Mouse (Mus musculus): Measurements from ENCODE around the gene Arhgef10l. TPM values are rescaled to one million over a fixed set of nuclear protein-coding genes. Genes with fewer than 3 reads are reported as not detected.

The Arhgef10l gene
- polyA plus RNA-seq, 1 experiment from 2014 or later, result 6.3 TPM

DNA sequence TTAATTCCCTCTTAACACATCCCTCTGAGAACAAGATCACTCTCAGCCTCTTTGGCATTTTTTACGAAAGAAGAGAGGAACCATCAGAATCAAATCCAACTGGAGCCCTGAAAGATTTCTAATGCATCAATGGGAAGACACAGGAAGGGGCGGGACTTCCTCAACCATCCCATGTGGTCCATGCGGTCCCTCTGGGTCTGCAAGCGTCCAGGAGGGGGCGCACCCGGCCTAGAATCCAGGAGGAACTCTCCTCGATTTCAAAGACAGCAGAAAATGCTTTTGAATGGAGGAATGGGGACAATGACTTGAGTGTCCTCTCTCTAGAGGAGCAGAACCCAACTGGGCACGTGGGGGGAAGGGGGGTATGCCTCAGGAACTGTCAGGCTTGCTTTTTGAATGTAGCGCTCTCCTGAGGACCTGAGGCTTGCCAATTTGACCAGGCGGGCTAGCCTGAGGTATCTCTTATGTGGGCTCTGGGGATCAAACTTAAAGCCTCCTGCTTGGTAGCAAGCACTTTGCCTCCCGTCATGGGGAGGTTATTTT is 73.5 kb downstream of the Arhgef10l start:
- Histone ChIP-seq H3K27me3 (ENCODE audit: insufficient read depth, low read length) (no peaks in the 10 kb centered on the region), H3K4me1 (ENCODE audit: insufficient read depth) (no peaks in the 10 kb centered on the region), H3K9ac (replicated peaks) (no peak overlapping the region), H3K4me3 (ENCODE audit: low read depth, low read length) (no peak overlapping the region), H3K36me3 (replicated peaks; ENCODE audit: insufficient read depth, low read length) (no peaks in the 10 kb centered on the region; the same call in none of the 2 replicates), H3K4me2 (ENCODE audit: low read depth, low read length) (no peak overlapping the region), H3K9me3 (ENCODE audit: low read length) (no peaks in the 10 kb centered on the region), H3K27ac (ENCODE audit: low read depth) (no peak overlapping the region)
- DNase-seq (peak; percentile 86), ATAC-seq (peak; percentile 47; the same call in 1 of the 2 replicates)
- TF ChIP-seq CTCF (IDR thresholded peaks at IDR 0.05; ENCODE audit: low read depth) (peak; percentile 85), EP300 (IDR thresholded peaks at IDR 0.05; ENCODE audit: low read depth) (no peak)
- 25% methylated on average over 11 of the region's 11 CpGs for WGBS (ENCODE audit: insufficient replicate concordance)

DNA sequence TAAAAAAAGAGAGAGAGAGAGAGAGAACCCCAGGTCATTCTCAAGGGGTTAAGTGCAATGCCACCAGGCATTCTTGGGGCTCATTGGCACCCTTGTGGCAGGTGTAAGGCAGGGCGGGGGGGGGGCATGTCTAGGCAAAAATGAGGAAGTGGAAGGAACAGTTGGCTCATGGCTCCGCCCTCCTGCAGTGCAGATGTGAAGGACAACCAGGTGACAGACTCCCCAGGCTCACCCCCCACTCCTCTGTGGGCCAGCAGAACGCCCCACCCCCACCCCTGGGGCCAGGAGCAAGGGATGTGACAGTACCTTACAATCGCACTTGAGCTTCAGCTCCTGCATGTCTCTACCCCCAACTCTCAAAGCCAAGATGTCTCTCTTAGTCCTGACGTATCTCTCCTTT is 79.3 kb downstream of the Arhgef10l start:
- DNase-seq, result peak; percentile 68
- Histone ChIP-seq H3K9me3 (ENCODE audit: low read length) (no peaks in the 10 kb centered on the region), H3K9ac (replicated peaks) (no peak overlapping the region), H3K4me2 (ENCODE audit: low read depth, low read length) (no peak overlapping the region), H3K27me3 (ENCODE audit: insufficient read depth, low read length) (no peaks in the 10 kb centered on the region), H3K4me1 (ENCODE audit: insufficient read depth) (peaks cover 36% of the 10 kb centered on the region), H3K27ac (ENCODE audit: low read depth) (no peak overlapping the region), H3K4me3 (ENCODE audit: low read depth, low read length) (no peak overlapping the region), H3K36me3 (replicated peaks; ENCODE audit: insufficient read depth, low read length) (peaks cover 5% of the 10 kb centered on the region; the same call in 1 of the 2 replicates)
- ATAC-seq, result peak; percentile 42
- TF ChIP-seq EP300 (IDR thresholded peaks at IDR 0.05; ENCODE audit: low read depth), result no peak
- no peak for TF ChIP-seq CTCF (IDR thresholded peaks at IDR 0.05; ENCODE audit: low read depth)
- 33% methylated on average over 5 of the region's 5 CpGs for WGBS (ENCODE audit: insufficient replicate concordance)

DNA sequence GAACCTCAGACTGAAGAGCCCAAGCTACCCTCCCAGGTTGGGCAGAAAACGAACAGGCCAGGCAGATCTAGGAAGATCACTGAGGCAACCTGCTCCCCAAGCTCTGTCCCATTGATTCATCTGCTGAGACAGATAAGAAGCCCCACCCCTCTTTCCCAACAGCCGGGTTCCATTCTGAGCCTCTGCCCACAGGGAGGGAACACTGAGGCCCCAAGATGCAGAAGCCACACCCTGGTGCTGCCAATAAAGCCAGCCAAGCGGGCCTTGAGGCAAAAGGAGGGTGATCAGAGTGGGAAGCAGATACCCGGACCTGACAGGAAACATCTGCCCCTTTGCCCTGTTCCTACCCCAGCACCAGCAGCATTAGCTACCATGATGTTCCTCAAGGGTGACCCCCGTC is 81.6 kb downstream of the Arhgef10l start:
- DNase-seq (peak; percentile 69), ATAC-seq (peak; percentile 84)
- no peak overlapping the region for H3K27ac ChIP-seq (ENCODE audit: low read depth)
- H3K36me3 ChIP-seq (replicated peaks; ENCODE audit: insufficient read depth, low read length), result peaks cover 11% of the 10 kb centered on the region
- no peaks in the 10 kb centered on the region for H3K27me3 ChIP-seq (ENCODE audit: insufficient read depth, low read length)
- whole genome bisulfite sequencing (ENCODE audit: insufficient replicate concordance), result 22% methylated on average over 5 of the region's 5 CpGs
- no peak overlapping the region for H3K4me3 ChIP-seq (ENCODE audit: low read depth, low read length)
- peaks cover 39% of the 10 kb centered on the region for H3K4me1 ChIP-seq (ENCODE audit: insufficient read depth)
- H3K9me3 ChIP-seq (ENCODE audit: low read length), result no peaks in the 10 kb centered on the region
- H3K9ac ChIP-seq (replicated peaks), result no peak overlapping the region
- TF ChIP-seq CTCF (IDR thresholded peaks at IDR 0.05; ENCODE audit: low read depth) (no peak), EP300 (IDR thresholded peaks at IDR 0.05; ENCODE audit: low read depth) (peak; percentile 67; the same call in 1 of the 2 replicates)
- H3K4me2 ChIP-seq (ENCODE audit: low read depth, low read length), result peak overlapping the region; percentile 47

DNA sequence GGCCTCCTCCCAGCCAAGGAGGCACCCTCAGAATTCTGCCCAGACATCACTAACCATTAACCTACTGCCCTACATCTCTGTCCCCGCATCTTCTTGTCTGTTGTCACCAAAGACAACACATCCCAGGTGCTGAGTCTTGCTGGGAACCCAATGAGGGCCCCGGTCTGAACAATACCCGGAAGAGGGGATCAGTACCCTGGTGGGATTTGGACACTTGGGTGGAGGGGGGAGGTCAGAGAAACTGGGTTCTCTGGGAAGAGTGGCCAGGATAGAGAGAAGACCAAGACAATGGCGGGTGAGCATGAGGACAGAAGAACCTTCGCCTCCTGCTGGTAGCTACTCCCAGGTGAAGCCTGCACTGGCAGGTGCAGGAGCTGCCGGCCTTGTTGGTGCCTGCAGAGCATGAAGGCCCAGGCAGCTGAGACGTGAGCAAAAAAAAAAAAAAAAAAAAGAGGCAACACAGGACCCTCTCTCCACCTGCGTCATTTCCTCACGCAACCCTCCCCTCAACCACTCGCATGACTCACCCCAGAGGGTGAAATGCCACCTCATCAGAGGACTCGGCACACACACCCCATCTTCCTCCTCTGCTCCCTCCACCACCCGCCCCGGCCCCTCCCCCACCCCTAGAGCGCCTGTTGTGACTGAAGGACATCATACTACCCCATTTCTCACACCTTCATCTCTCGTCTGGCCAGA is 83.3 kb downstream of the Arhgef10l start:
- no peaks in the 10 kb centered on the region for H3K27me3 ChIP-seq (ENCODE audit: insufficient read depth, low read length)
- H3K4me1 ChIP-seq (ENCODE audit: insufficient read depth), result peaks cover 39% of the 10 kb centered on the region
- H3K36me3 ChIP-seq (replicated peaks; ENCODE audit: insufficient read depth, low read length), result peaks cover 21% of the 10 kb centered on the region
- no peak overlapping the region for H3K4me2 ChIP-seq (ENCODE audit: low read depth, low read length)
- no peak overlapping the region for H3K9ac ChIP-seq (replicated peaks)
- TF ChIP-seq EP300 (IDR thresholded peaks at IDR 0.05; ENCODE audit: low read depth) (no peak), CTCF (IDR thresholded peaks at IDR 0.05; ENCODE audit: low read depth) (no peak)
- no peak overlapping the region for H3K4me3 ChIP-seq (ENCODE audit: low read depth, low read length)
- H3K27ac ChIP-seq (ENCODE audit: low read depth), result no peak overlapping the region
- no peaks in the 10 kb centered on the region for H3K9me3 ChIP-seq (ENCODE audit: low read length)
- DNase-seq (no peak), ATAC-seq (no peak)
- WGBS (ENCODE audit: insufficient replicate concordance), result 56% methylated on average over 13 of the region's 15 CpGs

DNA sequence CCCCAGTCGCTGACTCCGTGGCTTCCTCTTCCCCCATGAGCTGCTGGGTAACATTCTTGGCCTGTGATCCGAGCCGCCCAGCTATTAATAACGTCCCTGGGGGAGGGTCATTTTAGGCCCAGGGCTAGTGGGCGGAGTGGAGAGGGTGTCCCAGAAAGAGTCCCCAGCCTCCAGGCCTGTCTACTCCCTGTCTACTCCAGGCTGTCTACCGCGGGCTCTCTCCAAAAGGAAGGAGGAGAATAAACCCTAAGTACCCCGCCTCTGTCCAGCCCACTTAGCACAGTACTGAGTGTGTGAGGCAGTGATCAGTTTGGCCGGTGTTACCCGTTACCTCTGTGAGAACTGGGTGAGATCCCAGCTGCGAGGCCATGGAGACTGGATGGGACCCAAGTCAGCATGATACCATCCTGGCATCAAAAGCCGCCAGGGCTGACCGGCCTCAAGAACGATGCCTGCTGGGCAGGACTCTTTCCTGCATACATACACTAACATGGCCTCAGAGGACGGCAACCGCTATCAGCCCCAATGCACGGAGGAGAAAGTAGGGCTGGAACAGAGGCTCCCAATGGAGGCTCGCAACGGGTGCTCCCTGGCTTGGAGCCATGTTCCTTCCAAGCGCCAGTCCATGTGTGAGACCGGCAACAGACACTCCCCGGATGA is 84.0 kb downstream of the Arhgef10l start:
- DNase-seq, result no peak
- H3K27me3 ChIP-seq (ENCODE audit: insufficient read depth, low read length), result no peaks in the 10 kb centered on the region
- TF ChIP-seq CTCF (IDR thresholded peaks at IDR 0.05; ENCODE audit: low read depth) (no peak), EP300 (IDR thresholded peaks at IDR 0.05; ENCODE audit: low read depth) (no peak)
- peaks cover 39% of the 10 kb centered on the region for H3K4me1 ChIP-seq (ENCODE audit: insufficient read depth)
- H3K27ac ChIP-seq (ENCODE audit: low read depth), result 0 out of 2 replicates have a peak overlapping the region, but pooled peaks have one; percentile 16
- peaks cover 25% of the 10 kb centered on the region for H3K36me3 ChIP-seq (replicated peaks; ENCODE audit: insufficient read depth, low read length)
- no peak overlapping the region for H3K4me3 ChIP-seq (ENCODE audit: low read depth, low read length)
- H3K9me3 ChIP-seq (ENCODE audit: low read length), result no peaks in the 10 kb centered on the region
- peak overlapping the region; percentile 38; the same call in 1 of the 2 replicates for H3K4me2 ChIP-seq (ENCODE audit: low read depth, low read length)
- WGBS (ENCODE audit: insufficient replicate concordance), result 65% methylated on average over 23 of the region's 23 CpGs
- H3K9ac ChIP-seq (replicated peaks), result no peak overlapping the region
- ATAC-seq, result no peak

DNA sequence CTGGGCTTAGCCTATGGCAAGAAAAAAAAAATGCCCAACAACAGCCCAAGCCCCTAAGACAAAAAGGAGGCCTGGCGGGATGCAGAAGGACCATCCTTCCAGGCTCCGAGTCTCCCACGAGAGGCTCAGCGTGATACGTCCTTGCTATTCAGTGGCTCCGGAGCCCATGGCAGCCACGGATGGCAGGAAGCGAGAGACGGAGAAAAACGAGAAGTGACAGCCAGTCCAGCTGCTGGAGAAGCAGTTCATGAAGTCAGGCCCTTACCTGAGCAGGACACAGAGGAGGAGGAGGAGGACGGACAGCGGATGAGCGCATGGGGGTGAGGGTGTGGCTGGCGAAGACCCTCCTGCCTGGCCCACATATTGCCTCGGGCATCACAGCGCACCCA is 84.5 kb downstream of the Arhgef10l start:
- DNase-seq (no peak), ATAC-seq (no peak)
- H3K36me3 ChIP-seq (replicated peaks; ENCODE audit: insufficient read depth, low read length), result peaks cover 24% of the 10 kb centered on the region
- H3K4me3 ChIP-seq (ENCODE audit: low read depth, low read length), result no peak overlapping the region
- no peaks in the 10 kb centered on the region for H3K9me3 ChIP-seq (ENCODE audit: low read length)
- 0 out of 2 replicates have a peak overlapping the region, but pooled peaks have one; percentile 16 for H3K27ac ChIP-seq (ENCODE audit: low read depth)
- 32% methylated on average over 16 of the region's 16 CpGs for WGBS (ENCODE audit: insufficient replicate concordance)
- H3K9ac ChIP-seq (replicated peaks), result no peak overlapping the region
- no peak for TF ChIP-seq EP300 (IDR thresholded peaks at IDR 0.05; ENCODE audit: low read depth)
- no peak for TF ChIP-seq CTCF (IDR thresholded peaks at IDR 0.05; ENCODE audit: low read depth)
- peak overlapping the region; percentile 38 for H3K4me2 ChIP-seq (ENCODE audit: low read depth, low read length)
- H3K4me1 ChIP-seq (ENCODE audit: insufficient read depth), result peaks cover 39% of the 10 kb centered on the region
- H3K27me3 ChIP-seq (ENCODE audit: insufficient read depth, low read length), result no peaks in the 10 kb centered on the region

All from liver, postnatal 0 days (tissue).